Mouse (Mus musculus): ENCODE data around the gene Hoxc11.
A peak's percentile ranks its signal among the peaks of the same experiment; 100 is the strongest.

DNA sequence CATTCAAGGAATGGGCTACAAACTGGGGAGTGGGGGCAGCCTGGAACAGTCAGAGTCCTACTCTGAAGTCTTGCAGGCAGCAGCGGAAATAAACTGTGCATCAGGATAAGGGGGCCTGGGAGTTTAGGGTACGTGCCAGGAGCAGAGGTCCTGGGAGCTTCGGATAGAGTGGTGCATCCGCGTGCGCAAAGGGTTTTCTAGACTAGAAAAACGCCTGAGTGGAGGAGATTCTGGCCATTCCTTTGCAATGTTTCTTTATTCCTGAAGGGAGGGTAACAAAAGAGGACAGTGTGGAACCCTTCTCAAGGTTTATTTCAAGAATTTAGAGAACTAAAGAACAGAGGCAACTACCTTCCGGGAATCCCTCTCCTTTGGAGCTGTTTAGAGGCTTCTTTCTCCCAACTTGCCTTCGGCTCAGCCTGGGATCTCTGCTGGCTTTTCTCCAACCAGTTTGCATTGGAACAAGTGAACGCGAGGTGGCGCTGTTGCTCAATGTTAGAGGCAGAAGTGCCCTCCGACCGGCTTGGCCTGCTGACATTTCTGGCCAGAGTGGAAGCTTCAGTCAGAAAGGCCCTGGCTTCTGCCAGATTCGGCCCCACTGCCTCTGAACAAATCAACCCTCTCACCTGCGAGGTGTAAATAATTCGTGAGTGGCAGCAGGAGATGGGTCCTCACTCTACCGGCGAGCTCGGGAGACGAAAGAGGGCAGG lies 33.1 kb downstream of the Hoxc11 start:
- TF ChIP-seq HCFC1 (IDR thresholded peaks at IDR 0.05; ENCODE audit: low read depth, low read length): 0 out of 2 replicates have a peak, but pooled peaks have one; percentile 18
- TF ChIP-seq MAZ (IDR thresholded peaks at IDR 0.05; ENCODE audit: low read depth, low read length): no peak
- peak; percentile 98 for TF ChIP-seq SMC3 (IDR thresholded peaks at IDR 0.05; ENCODE audit: low read depth, low read length)
- TF ChIP-seq BHLHE40 (IDR thresholded peaks at IDR 0.05; ENCODE audit: borderline replicate concordance, low read depth, low read length): no peak
- TF ChIP-seq E2F4 (IDR thresholded peaks at IDR 0.05; ENCODE audit: borderline replicate concordance, low read depth, low read length): no peak
- TF ChIP-seq CTCF (IDR thresholded peaks at IDR 0.05 in 2 of 3, conservative IDR thresholded peaks at IDR 0.05 in 1 of 3; ENCODE audit: control insufficient read depth in 1 of 3, insufficient read depth in 1 of 3, low read depth in 2 of 3, low read length in 3 of 3, poor library complexity in 1 of 3, severe bottlenecking in 1 of 3): peak; percentile 85 to 99 (median 98)
- TF ChIP-seq GATA1 (IDR thresholded peaks at IDR 0.05; ENCODE audit: low read depth, low read length): no peak
- TF ChIP-seq MAFK (IDR thresholded peaks at IDR 0.05; ENCODE audit: borderline replicate concordance, low read depth, low read length): no peak
- no peak for TF ChIP-seq POLR2A (IDR thresholded peaks at IDR 0.05; ENCODE audit: control insufficient read depth in 1 of 2, insufficient read depth in 1 of 2, low read depth in 1 of 2, low read length in 2 of 2, poor library complexity in 1 of 2)
